Mouse (Mus musculus) cerebellum, postnatal 4 days (tissue): ENCODE measurements at regions not wholly inside any gene's neighbourhood (a gene's known extent, or its start where the extent isn't known, plus 50 kb on each side); places are given as distances from the start of the nearest gene placed in this dataset.

Experiments
- DNase-seq, 2 experiments: peaks; one replicate each; pipeline ENCODE4 v3.0.0; 2022; ENCODE audit warnings: low spot score in 2 of 2, mixed read lengths in 1 of 2

GRCm38 (mm10) chr3:15200309-15200708, 131.8 kb downstream of the Gm9733 start:
- DNase-seq: no peak

GRCm38 (mm10) chr3:15200990-15201389, 131.1 kb downstream of the Gm9733 start:
- DNase-seq: no peak

DNA sequence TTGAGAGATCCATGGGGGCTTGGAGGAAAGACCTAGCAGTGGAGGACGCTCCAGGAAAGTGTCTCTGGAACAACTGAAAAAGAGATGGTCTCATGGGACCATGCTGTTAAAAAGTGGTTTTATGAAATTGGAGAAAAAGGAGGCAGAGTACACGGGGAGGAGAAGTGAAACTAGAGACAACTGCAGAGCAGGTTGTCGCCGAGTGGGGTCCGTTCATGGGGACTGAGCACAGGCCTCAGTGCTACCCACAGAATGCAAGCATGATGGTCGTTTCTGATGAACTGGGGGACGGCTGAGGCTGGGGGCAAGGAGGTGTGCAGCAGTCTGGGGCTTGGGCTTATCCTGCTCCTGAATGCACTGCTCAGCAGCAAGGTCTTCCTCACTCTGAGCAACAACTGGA, 129.3 kb downstream of the Gm9733 start:
- no peak for DNase-seq

DNA sequence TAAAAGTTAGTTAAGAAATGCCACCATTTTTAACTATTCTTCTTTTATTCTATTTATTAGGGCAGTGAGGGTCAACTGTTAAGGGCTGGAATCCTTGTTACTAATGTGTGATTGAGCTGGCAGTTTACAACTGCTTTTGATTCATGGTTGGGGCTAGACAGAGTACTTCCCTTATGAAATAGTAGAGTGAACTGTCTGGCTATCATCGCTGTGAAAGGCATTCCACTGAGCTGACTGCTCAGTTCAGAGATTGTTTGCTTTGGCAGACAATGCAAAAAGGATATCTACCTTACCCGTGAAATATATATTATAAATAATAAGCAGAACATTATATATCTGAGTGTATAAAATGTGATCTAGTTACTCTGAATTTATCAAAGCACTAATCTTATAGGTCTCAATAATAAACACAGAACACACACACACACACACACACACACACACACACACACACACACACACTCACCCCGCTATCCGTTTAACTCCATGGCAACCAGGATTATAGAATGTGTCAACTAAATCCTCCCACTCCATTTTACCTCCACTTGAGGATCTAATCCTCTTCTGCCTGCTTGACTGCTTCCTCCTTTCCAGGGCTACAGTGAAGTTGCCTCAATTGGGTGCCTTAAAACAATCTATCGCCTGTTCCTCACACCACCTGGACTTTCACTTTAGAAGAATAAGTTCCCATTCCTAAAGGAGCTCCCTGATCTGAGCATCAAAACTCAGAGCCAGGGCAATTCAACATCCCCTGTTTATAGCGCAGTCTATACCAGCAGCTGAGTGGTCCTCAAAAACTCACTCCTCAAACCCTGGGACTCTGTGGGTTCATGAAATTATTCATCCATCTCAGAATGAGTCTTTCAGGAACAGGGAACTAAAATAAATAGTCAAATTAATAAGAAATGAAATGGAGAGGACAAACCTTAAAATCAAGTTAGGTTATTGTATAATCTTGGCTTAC, 126.6 kb downstream of the Gm9733 start:
- DNase-seq: no peak

DNA sequence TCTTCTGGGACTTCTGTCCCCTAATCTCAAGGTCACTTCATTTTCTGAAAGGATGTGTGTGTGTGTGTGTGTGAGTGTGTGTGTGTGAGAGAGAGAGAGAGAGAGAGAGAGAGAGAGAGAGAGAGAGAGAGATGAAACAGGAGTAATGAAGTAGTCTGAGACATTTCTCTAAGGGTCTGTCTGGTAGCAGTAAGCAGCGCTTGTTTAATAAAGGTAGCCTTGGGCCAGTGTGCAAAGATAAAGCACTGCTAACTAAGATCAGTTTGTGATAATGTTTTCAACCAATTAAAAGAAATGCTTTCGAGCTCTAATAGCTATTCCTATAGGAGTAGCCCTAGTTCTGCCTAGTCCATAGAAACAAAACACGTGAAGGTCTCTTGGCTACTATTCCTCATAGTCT, 119.7 kb downstream of the Gm9733 start:
- DNase-seq: no peak

- DNase-seq: no peak
These were observed 114.5 kb downstream of the Gm9733 start for GRCm38 (mm10) chr3:15217591-15217990.

DNA sequence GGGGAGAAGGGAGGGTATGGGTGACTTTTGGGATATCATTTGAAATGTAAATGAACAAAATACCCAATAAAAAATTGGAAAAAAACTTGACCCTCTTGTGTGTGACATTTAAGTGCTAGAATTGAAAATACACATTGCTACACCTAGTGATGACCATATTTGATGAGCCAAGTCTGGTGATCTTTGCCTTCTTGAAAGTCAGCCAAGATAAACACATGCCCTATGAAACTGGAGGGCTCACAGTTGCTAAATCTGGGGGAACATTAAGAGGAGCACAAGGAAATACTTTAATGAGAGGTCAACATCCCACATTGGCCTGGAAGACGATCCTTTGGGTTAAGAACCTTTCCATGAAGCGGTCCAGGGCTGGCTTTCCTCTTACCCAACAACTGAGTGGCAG, 112.8 kb downstream of the Gm9733 start:
- DNase-seq: no peak

DNA sequence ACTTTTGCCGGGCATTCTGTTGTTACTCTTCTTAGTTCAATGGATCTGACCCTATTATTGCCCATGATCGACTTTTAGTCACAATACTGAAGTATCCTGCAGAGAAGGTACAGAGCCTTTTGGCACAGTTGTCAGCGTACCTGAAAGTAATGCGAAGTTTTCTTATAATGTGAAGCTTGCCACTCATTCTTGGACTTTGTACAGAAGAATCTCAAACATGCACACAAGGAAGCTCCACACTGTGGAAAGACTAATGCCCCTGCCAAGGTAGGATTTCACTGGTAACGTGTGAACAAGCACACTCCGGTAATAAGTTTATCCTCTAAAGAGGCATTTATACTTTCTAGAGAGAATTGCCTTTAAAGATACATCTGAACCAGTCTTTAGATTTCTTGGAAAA, 108.8 kb downstream of the Gm9733 start:
- DNase-seq: no peak

DNA sequence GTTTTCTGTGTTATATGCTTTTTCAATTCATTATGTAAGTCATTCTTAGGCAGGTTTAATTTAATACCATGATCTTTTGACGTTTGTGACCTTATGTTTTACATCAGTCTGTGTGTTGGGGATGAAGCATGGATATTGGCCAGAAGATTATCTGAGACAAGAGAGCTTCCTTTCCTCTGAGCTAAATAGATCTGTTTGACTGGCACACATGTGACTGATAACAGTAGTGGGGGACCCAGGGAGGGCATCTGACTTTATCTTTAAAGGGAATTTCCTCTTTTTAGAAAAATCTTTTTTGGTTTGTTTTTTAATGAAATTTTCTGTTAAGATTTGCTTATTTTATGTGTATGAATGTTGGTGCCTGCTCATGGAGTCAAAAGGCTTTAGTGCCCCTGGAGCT, 107.7 kb downstream of the Gm9733 start:
- DNase-seq: no peak

GRCm38 (mm10) chr3:15228641-15229040, 103.5 kb downstream of the Gm9733 start:
- DNase-seq: no peak

DNA sequence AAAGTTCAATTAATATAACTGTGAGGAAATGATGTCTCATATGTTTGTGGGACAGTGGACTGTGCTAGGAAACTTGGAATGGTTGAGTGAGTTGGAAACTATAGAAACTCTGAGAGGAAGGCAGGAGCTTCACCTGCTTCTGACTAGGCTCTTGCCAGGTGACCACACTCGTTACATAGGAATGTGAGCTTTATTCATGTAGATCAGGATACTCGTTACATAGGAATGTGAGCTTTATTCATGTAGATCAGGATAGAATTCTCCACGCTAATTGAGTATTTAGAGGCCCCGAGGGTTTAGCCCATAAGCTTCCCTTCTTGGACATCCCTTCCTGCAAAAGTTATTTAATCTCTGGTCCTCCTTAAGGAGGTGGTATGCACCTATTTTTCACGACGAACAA, 101.9 kb downstream of the Gm9733 start:
- no peak for DNase-seq

GRCm38 (mm10) chr3:15231433-15231832, 100.7 kb downstream of the Gm9733 start:
- DNase-seq: no peak

GRCm38 (mm10) chr3:15237817-15238432, 94.2 kb downstream of the Gm9733 start:
- DNase-seq: no peak

DNA sequence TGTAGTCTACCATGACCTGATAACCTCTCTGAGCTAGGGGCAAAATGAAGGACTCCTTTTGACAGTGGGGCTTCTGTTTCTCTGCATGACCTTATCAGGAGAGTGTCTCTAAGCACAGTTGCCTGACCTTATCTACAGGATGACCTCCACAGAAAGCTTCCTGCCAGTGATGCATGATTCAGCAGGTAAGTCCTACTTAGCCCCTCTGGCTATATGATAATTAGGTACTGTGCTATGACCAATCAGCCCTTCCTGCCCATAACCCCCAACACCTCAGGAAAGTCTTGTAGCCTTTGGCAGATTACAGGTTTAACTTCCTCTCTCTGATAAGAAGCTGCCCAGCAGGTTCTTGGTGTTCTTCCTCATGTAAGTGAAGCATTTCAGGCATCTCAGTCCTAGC, 89.7 kb downstream of the Gm9733 start:
- DNase-seq: no peak

GRCm38 (mm10) chr3:15243584-15243983, 88.5 kb downstream of the Gm9733 start:
- DNase-seq: no peak

- peak in 1 of 2 experiments; percentile 18 for DNase-seq
These were observed 87.1 kb downstream of the Gm9733 start for GRCm38 (mm10) chr3:15244999-15245398.
